ENCODE assay signal across 29 mouse cellular contexts in the genomic region with DNA sequence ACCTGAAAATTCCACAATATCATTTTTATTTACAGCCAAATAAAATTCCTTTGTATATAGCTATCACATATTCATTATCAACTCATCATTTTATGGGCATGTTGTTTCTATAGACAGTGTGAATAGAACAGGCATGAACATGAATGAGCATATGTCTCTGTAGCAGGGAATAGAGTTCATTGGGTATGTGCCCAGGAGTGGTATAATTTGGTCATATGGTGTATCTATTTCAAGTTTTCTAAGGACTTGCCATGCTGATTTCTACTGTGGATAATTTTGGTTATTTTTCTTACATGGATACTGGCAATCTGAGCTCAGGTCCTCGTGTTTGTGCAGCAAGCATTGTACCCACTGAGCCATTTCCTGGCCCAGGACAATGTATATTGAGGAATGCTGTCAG.
DNase-seq lines count a peak whose midpoint lies in the region; ATAC-seq and TF ChIP-seq lines count a peak whose summit lies in the region.
"Had no signal": no experiment of that assay in that cellular context is flagged by ENCODE, and none has a peak within 500 bp of the region (broad histone marks: within the 10 kb centered on the region; RNA-seq: fewer than 3 reads in every experiment).

No protein-coding gene starts in this region.

- 78% methylated on average over 1 of the region's 1 CpGs for WGBS in forebrain, embryonic 13.5 days
- 80% methylated on average over 1 of the region's 1 CpGs for WGBS in forebrain, embryonic 10.5 days
- 58% methylated on average over 1 of the region's 1 CpGs for WGBS in forebrain, postnatal 0 days
- WGBS in forebrain, embryonic 14.5 days = 76% methylated on average over 1 of the region's 1 CpGs

- no peak overlapping the region for H3K9ac ChIP-seq in forebrain, embryonic 13.5 days
- H3K9ac ChIP-seq in forebrain, postnatal 0 days = no peak overlapping the region
- no peak overlapping the region for H3K9ac ChIP-seq in forebrain, embryonic 14.5 days (ENCODE audit: low read length)
- H3K9ac ChIP-seq: embryonic facial prominence, embryonic 13.5 days; heart, embryonic 12.5 days; heart, embryonic 15.5 days; hindbrain, embryonic 13.5 days; intestine, embryonic 15.5 days had no signal

- H3K4me2 ChIP-seq in forebrain, embryonic 13.5 days = no peak overlapping the region
- H3K4me2 ChIP-seq in forebrain, postnatal 0 days (ENCODE audit: low read depth) = no peak overlapping the region
- H3K4me2 ChIP-seq in forebrain, embryonic 14.5 days (ENCODE audit: low read length) = no peak overlapping the region
- H3K4me2 ChIP-seq: embryonic facial prominence, embryonic 13.5 days; heart, embryonic 12.5 days; heart, embryonic 15.5 days; hindbrain, embryonic 13.5 days; intestine, embryonic 15.5 days had no signal

- ATAC-seq in forebrain, embryonic 13.5 days = peak; percentile 73; the same call in 1 of the 2 replicates
- peak; percentile 90 for ATAC-seq in forebrain, postnatal 0 days
- ATAC-seq in forebrain, embryonic 14.5 days = no peak; the same call in 1 of the 2 replicates
- ATAC-seq: activated CD4-positive, CD25-positive, alpha-beta regulatory T cell, adult 4 months; hindbrain, embryonic 16.5 days; intestine, embryonic 15.5 days had no signal

- intact Hi-C loops in left cerebral cortex, postnatal 14 days (cut with DNase I) = no loop called here
- intact Hi-C loops in left cerebral cortex, adult 2 months (cut with DNase I) = no loop called here

- no peaks in the 10 kb centered on the region for H3K27me3 ChIP-seq in forebrain, embryonic 13.5 days
- no peaks in the 10 kb centered on the region for H3K27me3 ChIP-seq in forebrain, embryonic 10.5 days (ENCODE audit: poor library complexity, severe bottlenecking)
- H3K27me3 ChIP-seq in forebrain, postnatal 0 days (ENCODE audit: insufficient read depth, low read length) = no peaks in the 10 kb centered on the region
- H3K27me3 ChIP-seq in forebrain, embryonic 14.5 days (replicated peaks; ENCODE audit: control insufficient read depth, insufficient read depth, low read length) = no peaks in the 10 kb centered on the region
- H3K27me3 ChIP-seq: embryonic facial prominence, embryonic 13.5 days; heart, embryonic 12.5 days; heart, embryonic 15.5 days; hindbrain, embryonic 13.5 days; intestine, embryonic 15.5 days had no signal

- H3K9me3 ChIP-seq in forebrain, embryonic 13.5 days (replicated peaks) = no peaks in the 10 kb centered on the region
- no peaks in the 10 kb centered on the region for H3K9me3 ChIP-seq in forebrain, embryonic 10.5 days
- no peaks in the 10 kb centered on the region for H3K9me3 ChIP-seq in forebrain, postnatal 0 days (ENCODE audit: low read length)
- no peaks in the 10 kb centered on the region for H3K9me3 ChIP-seq in forebrain, embryonic 14.5 days (replicated peaks; ENCODE audit: control insufficient read depth, low read length)
- H3K9me3 ChIP-seq: embryonic facial prominence, embryonic 10.5 days; embryonic facial prominence, embryonic 13.5 days; heart, embryonic 12.5 days; heart, embryonic 15.5 days; hindbrain, embryonic 10.5 days; hindbrain, embryonic 13.5 days; intestine, embryonic 15.5 days had no signal

- no peak for DNase-seq in forebrain, embryonic 10.5 days (ENCODE audit: extremely low spot score, low spot score)
- peak; percentile 54 for DNase-seq in forebrain, postnatal 0 days
- DNase-seq in forebrain, embryonic 14.5 days (ENCODE audit: low spot score) = no peak
- DNase-seq in left cerebral cortex, postnatal 14 days (ENCODE audit: low spot score in 2 of 2) = peak; percentile 11 to 52
- DNase-seq in left cerebral cortex, adult 2 months (ENCODE audit: extremely low spot score in 1 of 2, low spot score in 2 of 2) = no peak
- no peak for DNase-seq in thymus, postnatal 14 days
- DNase-seq: adrenal gland, adult 8-10 months; adrenal gland, postnatal 25 days; cerebellum, adult 11-12 months; cerebellum, adult 8-10 months; cerebellum, postnatal 10 days; cerebellum, postnatal 36 days; embryo, embryonic 11 days; gastrocnemius, postnatal 10 days; gastrocnemius, postnatal 36 days; heart, postnatal 10 days; heart, postnatal 36 days; kidney, adult 11 months had no signal

- TF ChIP-seq CTCF in forebrain, postnatal 0 days (IDR thresholded peaks at IDR 0.05; ENCODE audit: low read depth) = no peak
- no peak for TF ChIP-seq CTCF in left cerebral cortex, adult 2 months (IDR thresholded peaks at IDR 0.05)

- H3K27ac ChIP-seq in forebrain, embryonic 13.5 days = no peak overlapping the region
- H3K27ac ChIP-seq in forebrain, embryonic 10.5 days = no peak overlapping the region
- H3K27ac ChIP-seq in forebrain, postnatal 0 days (ENCODE audit: low read depth, low read length) = no peak overlapping the region
- no peak overlapping the region for H3K27ac ChIP-seq in forebrain, embryonic 14.5 days (ENCODE audit: low read depth, low read length)
- H3K27ac ChIP-seq in left cerebral cortex, adult 2 months = no peak overlapping the region; the same call in 1 of the 2 replicates
- H3K27ac ChIP-seq: embryonic facial prominence, embryonic 10.5 days; embryonic facial prominence, embryonic 13.5 days; heart, embryonic 15.5 days; hindbrain, embryonic 10.5 days; hindbrain, embryonic 13.5 days; intestine, embryonic 15.5 days had no signal

- peaks cover 8% of the 10 kb centered on the region; the same call in 1 of the 2 replicates for H3K4me1 ChIP-seq in forebrain, embryonic 13.5 days
- peaks cover 11% of the 10 kb centered on the region; the same call in 1 of the 2 replicates for H3K4me1 ChIP-seq in forebrain, embryonic 10.5 days
- H3K4me1 ChIP-seq in forebrain, postnatal 0 days (ENCODE audit: insufficient read depth) = no peaks in the 10 kb centered on the region
- no peaks in the 10 kb centered on the region for H3K4me1 ChIP-seq in forebrain, embryonic 14.5 days (ENCODE audit: control insufficient read depth, insufficient read depth, low read length)
- H3K4me1 ChIP-seq: embryonic facial prominence, embryonic 10.5 days; embryonic facial prominence, embryonic 13.5 days; intestine, embryonic 15.5 days had no signal

- H3K4me3 ChIP-seq in forebrain, embryonic 13.5 days = no peak overlapping the region
- no peak overlapping the region for H3K4me3 ChIP-seq in forebrain, embryonic 10.5 days
- no peak overlapping the region for H3K4me3 ChIP-seq in forebrain, postnatal 0 days (ENCODE audit: low read depth, low read length)
- no peak overlapping the region for H3K4me3 ChIP-seq in forebrain, embryonic 14.5 days (ENCODE audit: low read depth, low read length)
- no peak overlapping the region for H3K4me3 ChIP-seq in left cerebral cortex, adult 2 months
- H3K4me3 ChIP-seq: embryonic facial prominence, embryonic 10.5 days; embryonic facial prominence, embryonic 13.5 days; erythroblast, embryonic 14.5 days; heart, embryonic 12.5 days; heart, embryonic 15.5 days; hindbrain, embryonic 10.5 days; hindbrain, embryonic 13.5 days; intestine, embryonic 15.5 days had no signal

- no peaks in the 10 kb centered on the region for H3K36me3 ChIP-seq in forebrain, embryonic 13.5 days (ENCODE audit: poor library complexity, severe bottlenecking)
- no peaks in the 10 kb centered on the region for H3K36me3 ChIP-seq in forebrain, embryonic 10.5 days (replicated peaks)
- no peaks in the 10 kb centered on the region for H3K36me3 ChIP-seq in forebrain, postnatal 0 days (ENCODE audit: insufficient read depth)
- no peaks in the 10 kb centered on the region for H3K36me3 ChIP-seq in forebrain, embryonic 14.5 days (ENCODE audit: control insufficient read depth, insufficient read depth, low read length)
- H3K36me3 ChIP-seq: embryonic facial prominence, embryonic 10.5 days; embryonic facial prominence, embryonic 13.5 days; heart, embryonic 12.5 days; heart, embryonic 15.5 days; hindbrain, embryonic 10.5 days; hindbrain, embryonic 13.5 days; intestine, embryonic 15.5 days had no signal

Comparison
In these comparisons a context has a peak if more than half of its experiments do, and no peak if none do; other contexts are left out.
1. DNase-seq: peak in forebrain, postnatal 0 days (single experiment) and left cerebral cortex, postnatal 14 days (2 of 2); none in forebrain, embryonic 10.5 days (single experiment), forebrain, embryonic 14.5 days (single experiment), left cerebral cortex, adult 2 months (0 of 2) and thymus, postnatal 14 days (single experiment).